Mouse (Mus musculus) midbrain, postnatal 0 days (tissue): ENCODE results near the gene Tenm2. TPM values are rescaled to one million over a fixed set of nuclear protein-coding genes. Genes with fewer than 3 reads are reported as not detected.

Experiments used
- ATAC-seq: fragments of 200-750 bp; cut with Nextera tagmentation; 2 replicates; pipeline ENCODE4 v1.8.0; 2017; ENCODE audit warnings: moderate number of reproducible peaks, mild to moderate bottlenecking, moderate TSS enrichment, moderate library complexity; ENCODE audit not compliant: low FRiP score
- DNase-seq: peaks from one replicate; pipeline ENCODE4 v3.0.0-alpha.2; 2015; ENCODE audit warnings: low spot score
- H3K27ac ChIP-seq: fragments of 300-500 bp; sonication (generic); 2 replicates; pipeline ENCODE4 v1.5.1; 2014; ENCODE audit warnings: low read depth, mild to moderate bottlenecking, low read length, mixed read lengths
- H3K27me3 ChIP-seq: fragments of 300-500 bp; sonication (generic); 2 replicates; pipeline ENCODE4 v1.6.1; 2014; ENCODE audit warnings: low read length, control low read depth, mixed read lengths; ENCODE audit not compliant: insufficient read depth
- H3K36me3 ChIP-seq: fragments of 300-500 bp; sonication (generic); 2 replicates; pipeline ENCODE4 v1.6.1; 2014; ENCODE audit warnings: low read length, control low read depth, mixed read lengths; ENCODE audit not compliant: insufficient read depth
- H3K4me1 ChIP-seq: fragments of 300-500 bp; sonication (generic); 2 replicates; pipeline ENCODE4 v1.6.1; 2014; ENCODE audit warnings: mild to moderate bottlenecking, control low read depth, antibody characterized with exemption, low read length, mixed read lengths; ENCODE audit not compliant: insufficient read depth
- H3K4me2 ChIP-seq: fragments of 300-500 bp; sonication (generic); 2 replicates; pipeline ENCODE4 v1.6.1; 2014; ENCODE audit warnings: low read depth, mild to moderate bottlenecking, low read length, mixed read lengths; ENCODE audit not compliant: poor library complexity, severe bottlenecking
- H3K4me3 ChIP-seq: fragments of 300-500 bp; sonication (generic); 2 replicates; pipeline ENCODE4 v1.5.1; 2014; ENCODE audit warnings: low read depth, mild to moderate bottlenecking, low read length, moderate library complexity
- H3K9ac ChIP-seq: fragments of 300-500 bp; sonication (generic); replicated peaks from 2 replicates; pipeline ENCODE4 v1.6.1; 2014; ENCODE audit warnings: mild to moderate bottlenecking, low read length, moderate library complexity, mixed read lengths; ENCODE audit not compliant: poor library complexity, severe bottlenecking
- H3K9me3 ChIP-seq: fragments of 300-500 bp; sonication (generic); 2 replicates; pipeline ENCODE4 v1.6.1; 2016; ENCODE audit warnings: low read length, control low read depth
- CTCF ChIP-seq: IDR thresholded peaks from 2 replicates; pipeline ENCODE4 v1.5.1; 2016; ENCODE audit warnings: antibody characterized with exemption, mild to moderate bottlenecking
- WGBS: fragments of 180-500 bp; shearing (Covaris S2); extraction: QIAGEN DNeasy Blood & Tissue Kit; methylation state at CpG from one replicate; pipeline ENCODE4 v1.1.7; 2014; 5-methylcytosine and 5-hydroxymethylcytosine counted together
- polyA plus RNA-seq: library from polyadenylated mRNA; unstranded; fragments of >200 nt; fragmentation: Nextera tagmentation; extraction: Ambion mirVana; gene quantifications from 2 replicates; pipeline ENCODE4 v1.2.1, GENCODE M21; 2015
- total RNA-seq: library from RNA; depleted of rRNA; stranded (reverse); fragments of >200 nt; gene quantifications from 2 replicates; pipeline ENCODE4 v1.2.3, GENCODE M21; 2014

Gene Tenm2
- total and polyA plus RNA-seq, 2 experiments from 2014 or later, result 62.6 to 138 TPM

DNA sequence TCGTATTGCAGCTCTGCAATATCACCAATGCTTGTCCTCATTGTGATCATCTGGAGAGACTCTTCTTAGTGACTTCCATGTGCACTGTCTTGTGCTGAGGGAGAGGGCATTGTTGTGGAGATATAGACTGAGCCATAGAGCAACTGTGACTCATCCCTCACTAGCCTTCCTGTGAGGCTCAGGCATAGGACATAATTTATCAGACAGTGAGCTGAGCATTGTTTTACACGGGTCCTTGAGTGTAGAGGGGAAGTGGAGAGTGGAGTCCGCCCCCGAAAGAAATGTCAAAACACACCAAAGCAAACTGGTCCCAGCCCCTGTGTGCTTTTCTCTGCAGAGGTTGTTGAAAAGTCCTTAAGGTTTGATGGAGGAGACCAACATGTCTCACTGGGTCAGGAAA is 704.1 kb downstream of the Tenm2 start:
- no peak for TF ChIP-seq CTCF
- Histone ChIP-seq H3K4me1 (no peaks in the 10 kb centered on the region), H3K4me2 (no peak overlapping the region), H3K9ac (no peak overlapping the region), H3K36me3 (no peaks in the 10 kb centered on the region), H3K27ac (no peak overlapping the region), H3K27me3 (no peaks in the 10 kb centered on the region), H3K4me3 (no peak overlapping the region), H3K9me3 (no peaks in the 10 kb centered on the region)
- no peak for ATAC-seq
- 89% methylated on average over 4 of the region's 4 CpGs for WGBS
- DNase-seq, result no peak

DNA sequence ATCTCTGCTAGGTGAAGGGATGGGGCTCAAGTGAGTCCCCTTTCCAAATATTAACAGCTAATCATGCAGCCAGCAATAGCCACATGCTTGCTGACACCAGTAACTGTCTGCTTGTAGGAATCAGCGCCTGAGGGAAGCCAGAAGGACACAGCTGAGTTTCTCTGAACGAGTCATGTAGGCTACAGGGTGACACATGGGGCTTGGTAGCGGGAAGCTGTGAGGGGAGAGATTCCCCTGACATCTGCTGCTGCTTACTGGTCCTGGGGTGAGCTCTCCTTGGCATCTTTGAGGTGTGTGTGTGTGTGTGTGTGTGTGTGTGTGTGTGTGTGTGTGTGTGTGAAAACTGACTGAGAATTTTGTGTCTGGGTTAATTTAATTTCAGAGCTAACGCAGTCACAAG is 708.3 kb downstream of the Tenm2 start:
- no peak overlapping the region for H3K9ac ChIP-seq
- DNase-seq (peak; percentile 26), ATAC-seq (no peak)
- no peaks in the 10 kb centered on the region for H3K27me3 ChIP-seq
- H3K4me3 ChIP-seq, result no peak overlapping the region
- H3K4me1 ChIP-seq, result no peaks in the 10 kb centered on the region
- H3K4me2 ChIP-seq, result no peak overlapping the region
- 52% methylated on average over 4 of the region's 4 CpGs for WGBS
- H3K36me3 ChIP-seq, result no peaks in the 10 kb centered on the region
- no peak overlapping the region for H3K27ac ChIP-seq
- TF ChIP-seq CTCF, result no peak
- no peaks in the 10 kb centered on the region for H3K9me3 ChIP-seq

DNA sequence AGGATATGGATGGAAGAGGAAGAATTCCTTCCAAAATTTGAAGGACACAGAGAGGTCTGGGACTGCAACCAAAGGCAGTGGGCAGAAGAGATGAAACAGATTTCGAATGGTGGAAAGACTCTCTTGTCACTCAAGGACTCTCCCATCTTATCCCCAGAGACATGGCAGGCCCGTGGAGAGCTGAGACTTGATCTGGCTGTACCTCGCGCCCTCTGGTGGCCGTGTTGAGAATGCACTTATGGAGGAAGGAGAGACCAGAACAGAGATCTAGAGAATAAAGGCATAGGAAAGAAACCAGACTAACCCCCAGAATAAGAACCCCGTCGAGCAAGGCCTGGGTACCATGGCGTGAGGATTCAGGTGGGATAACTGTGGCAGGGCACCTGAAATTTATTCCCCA is 709.4 kb downstream of the Tenm2 start:
- no peaks in the 10 kb centered on the region for H3K27me3 ChIP-seq
- H3K4me3 ChIP-seq, result no peak overlapping the region
- ATAC-seq (no peak), DNase-seq (peak; percentile 76)
- no peak overlapping the region for H3K9ac ChIP-seq
- TF ChIP-seq CTCF, result peak; percentile 88
- no peak overlapping the region for H3K27ac ChIP-seq
- no peaks in the 10 kb centered on the region for H3K36me3 ChIP-seq
- WGBS, result 14% methylated on average over 8 of the region's 8 CpGs
- H3K4me2 ChIP-seq, result no peak overlapping the region
- no peaks in the 10 kb centered on the region for H3K4me1 ChIP-seq
- H3K9me3 ChIP-seq, result no peaks in the 10 kb centered on the region

DNA sequence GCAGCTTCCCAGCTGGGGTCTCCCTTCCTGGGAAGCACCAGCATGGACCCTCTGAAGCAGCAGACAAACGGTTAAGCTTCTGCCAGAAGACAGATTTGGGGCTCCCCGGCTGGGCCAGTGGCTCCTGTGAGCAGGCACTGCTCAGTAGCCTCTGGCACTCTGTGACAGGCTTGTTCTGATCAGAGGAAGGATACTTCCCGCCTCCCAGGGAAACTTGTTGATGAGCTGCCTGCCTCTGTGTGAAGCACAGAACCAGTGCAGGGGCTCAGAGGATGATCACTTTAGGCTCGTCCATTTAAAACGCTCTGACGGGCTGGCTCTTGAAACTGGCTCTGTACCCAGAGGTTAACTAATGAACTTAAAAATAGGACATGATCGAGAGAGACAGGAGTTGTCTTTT is 723.3 kb downstream of the Tenm2 start:
- TF ChIP-seq CTCF, result no peak
- Histone ChIP-seq H3K4me1 (peaks cover 7% of the 10 kb centered on the region), H3K4me2 (no peak overlapping the region), H3K4me3 (no peak overlapping the region), H3K27me3 (no peaks in the 10 kb centered on the region), H3K9me3 (no peaks in the 10 kb centered on the region), H3K36me3 (no peaks in the 10 kb centered on the region), H3K27ac (no peak overlapping the region), H3K9ac (no peak overlapping the region)
- DNase-seq, result no peak
- ATAC-seq, result 0 out of 2 replicates have a peak, but pooled peaks have one; percentile 20
- WGBS, result 31% methylated on average over 7 of the region's 7 CpGs

DNA sequence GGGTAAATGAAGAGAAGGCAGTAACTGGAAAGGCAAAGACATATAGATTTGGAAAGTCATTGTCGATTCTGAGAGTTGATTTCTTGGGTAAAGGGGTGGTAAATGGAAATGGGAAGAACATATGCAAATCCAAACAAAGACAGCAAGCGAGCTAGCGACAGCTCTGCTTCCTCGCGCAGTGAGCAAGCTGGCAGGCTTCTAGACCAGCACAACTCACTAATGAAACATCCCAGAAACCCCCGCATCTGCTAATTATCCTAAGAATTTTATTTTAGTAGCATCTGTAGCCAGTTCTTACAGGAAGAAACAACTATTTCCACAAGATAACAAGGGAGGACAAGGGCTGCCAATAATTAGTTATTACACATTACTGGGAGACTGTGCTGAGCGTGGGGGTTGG is 727.5 kb downstream of the Tenm2 start:
- Histone ChIP-seq H3K27ac (peak overlapping the region; percentile 40), H3K4me3 (no peak overlapping the region), H3K36me3 (no peaks in the 10 kb centered on the region), H3K4me2 (no peak overlapping the region), H3K9ac (no peak overlapping the region), H3K27me3 (no peaks in the 10 kb centered on the region), H3K4me1 (peaks cover 7% of the 10 kb centered on the region), H3K9me3 (no peaks in the 10 kb centered on the region)
- WGBS, result 41% methylated on average over 7 of the region's 7 CpGs
- ATAC-seq (no peak), DNase-seq (no peak)
- TF ChIP-seq CTCF, result no peak

DNA sequence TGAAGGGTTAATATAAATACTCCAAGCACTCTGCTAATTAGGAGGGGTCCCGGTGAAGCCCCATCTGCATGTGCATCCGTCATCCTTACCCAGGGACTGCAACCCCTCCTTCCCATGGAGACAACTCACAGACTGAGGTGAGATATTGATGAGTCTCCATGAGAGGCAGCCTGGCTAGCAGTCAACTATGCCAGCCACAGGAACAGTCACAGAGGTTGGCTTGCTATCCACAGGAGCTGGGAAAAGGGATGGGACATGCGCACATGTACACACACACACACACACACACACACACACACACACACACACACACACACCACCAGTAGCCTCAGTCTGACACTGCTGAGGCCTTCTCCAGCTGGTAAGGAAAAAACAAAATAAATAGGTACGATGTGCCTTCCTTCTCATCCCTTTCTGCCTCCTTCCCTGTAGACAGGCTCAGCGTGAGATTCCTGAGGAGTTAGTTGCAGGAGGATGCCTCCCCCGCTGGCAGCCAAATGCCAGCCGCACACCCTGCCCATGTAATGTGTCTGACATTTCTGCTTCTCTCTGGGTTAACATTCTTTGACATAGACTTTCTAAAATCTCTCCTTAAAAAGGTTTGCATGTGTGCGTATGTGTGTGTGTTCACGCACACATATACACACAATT is 740.7 kb downstream of the Tenm2 start:
- no peak overlapping the region for H3K4me3 ChIP-seq
- DNase-seq (no peak), ATAC-seq (no peak)
- H3K9me3 ChIP-seq, result no peaks in the 10 kb centered on the region
- H3K4me2 ChIP-seq, result no peak overlapping the region
- no peaks in the 10 kb centered on the region for H3K36me3 ChIP-seq
- H3K9ac ChIP-seq, result no peak overlapping the region
- no peak overlapping the region; the same call in 1 of the 2 replicates for H3K27ac ChIP-seq
- no peaks in the 10 kb centered on the region for H3K27me3 ChIP-seq
- 0 out of 2 replicates have a peak, but pooled peaks cover 3% of the 10 kb centered on the region for H3K4me1 ChIP-seq
- TF ChIP-seq CTCF, result no peak
- 57% methylated on average over 9 of the region's 9 CpGs for WGBS
